Mouse (Mus musculus) kidney, postnatal 36 days (tissue): Measurements from ENCODE around the gene Gm37240.

Source experiments
- DNase-seq, 2 experiments: peaks; one replicate each; pipeline ENCODE4 v3.0.0; 2021 to 2022; ENCODE audit warnings: mixed read lengths in 2 of 2

Gene Gm37240

DNA sequence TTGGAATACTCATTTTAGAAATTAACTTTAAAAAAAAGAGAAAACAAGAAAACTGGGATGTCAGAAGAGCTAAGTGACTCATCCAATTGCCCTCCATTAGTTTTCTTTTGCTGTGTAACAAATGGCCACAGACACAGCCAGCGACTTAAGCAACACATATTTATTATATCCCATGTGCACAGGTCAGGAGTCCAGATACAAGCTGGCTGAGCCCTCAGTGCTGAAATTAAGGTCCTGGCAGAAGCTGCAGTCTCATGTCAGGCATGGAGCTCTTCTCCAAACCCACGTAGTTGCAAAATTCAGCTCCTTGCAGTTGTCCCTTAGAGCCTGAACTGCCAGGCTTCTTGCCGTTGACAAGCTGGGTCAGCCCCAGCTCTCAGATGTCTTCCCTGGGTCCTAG, 504.0 kb downstream of the Gm37240 start:
- DNase-seq: no peak

GRCm38 (mm10) chr3:85378703-85379395, 508.5 kb downstream of the Gm37240 start:
- DNase-seq: no peak

GRCm38 (mm10) chr3:85377946-85378702, 509.2 kb downstream of the Gm37240 start:
- peak; percentile 9 to 24 for DNase-seq

DNA sequence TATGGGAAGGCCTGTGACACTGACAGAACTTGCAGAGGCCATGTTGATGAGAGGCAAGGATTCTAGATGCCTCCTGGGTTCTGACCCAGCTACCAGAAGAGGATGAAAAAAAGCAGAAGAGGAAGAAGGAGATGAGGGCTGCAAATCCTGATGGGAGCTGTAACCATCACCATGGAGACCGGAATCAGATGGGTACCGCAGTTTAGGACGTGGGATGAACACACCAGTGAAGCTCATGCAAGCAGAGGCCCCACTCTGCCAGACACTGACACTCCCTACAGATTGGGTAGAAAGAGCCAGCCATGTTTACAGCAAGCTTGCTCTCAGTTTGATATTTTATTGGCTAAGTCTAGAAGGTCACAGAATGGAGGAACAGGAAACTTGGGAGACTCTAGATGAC, 509.8 kb downstream of the Gm37240 start:
- no peak for DNase-seq

GRCm38 (mm10) chr3:85376541-85376940, 510.8 kb downstream of the Gm37240 start:
- DNase-seq: no peak

GRCm38 (mm10) chr3:85373039-85373438, 514.3 kb downstream of the Gm37240 start:
- DNase-seq: no peak

DNA sequence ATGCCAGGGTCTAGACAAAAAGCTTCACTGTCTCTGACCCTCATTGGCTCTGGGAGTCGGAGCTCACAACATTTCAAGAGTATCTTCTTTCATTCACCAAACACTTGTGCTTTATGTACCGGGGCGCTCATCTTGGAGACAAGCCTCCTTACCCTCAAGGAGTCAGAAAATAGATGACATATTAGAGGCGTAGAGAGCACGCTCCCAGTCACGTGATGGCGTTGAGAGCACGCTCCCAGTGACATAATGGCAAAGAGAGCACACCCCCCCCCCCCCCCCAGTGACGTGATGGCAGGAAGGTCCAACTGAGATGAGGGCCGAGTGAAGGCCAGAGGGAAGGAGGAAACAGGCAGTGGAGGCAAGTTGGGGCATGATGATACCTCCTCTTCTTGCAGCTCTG, 517.5 kb downstream of the Gm37240 start:
- no peak for DNase-seq

DNA sequence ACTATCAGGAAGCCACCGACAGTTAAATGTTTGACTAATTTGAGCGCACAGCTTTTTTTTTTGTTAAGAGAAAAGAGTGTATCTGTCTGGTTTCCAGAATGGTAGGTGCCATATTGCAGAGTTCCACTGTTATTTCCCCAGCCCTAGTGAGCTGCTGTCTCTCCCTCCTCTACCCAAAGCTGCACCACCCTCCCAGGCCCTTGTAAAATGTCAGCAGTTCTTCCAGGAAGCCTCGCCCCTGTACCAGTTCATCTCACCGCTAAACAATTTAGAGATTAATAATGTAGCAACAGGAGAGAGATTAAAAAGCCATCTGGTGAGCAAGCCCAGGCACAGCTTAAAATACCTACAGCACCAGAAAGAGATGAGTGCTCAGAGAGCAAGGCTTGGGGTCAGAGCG, 518.2 kb downstream of the Gm37240 start:
- DNase-seq: no peak

DNA sequence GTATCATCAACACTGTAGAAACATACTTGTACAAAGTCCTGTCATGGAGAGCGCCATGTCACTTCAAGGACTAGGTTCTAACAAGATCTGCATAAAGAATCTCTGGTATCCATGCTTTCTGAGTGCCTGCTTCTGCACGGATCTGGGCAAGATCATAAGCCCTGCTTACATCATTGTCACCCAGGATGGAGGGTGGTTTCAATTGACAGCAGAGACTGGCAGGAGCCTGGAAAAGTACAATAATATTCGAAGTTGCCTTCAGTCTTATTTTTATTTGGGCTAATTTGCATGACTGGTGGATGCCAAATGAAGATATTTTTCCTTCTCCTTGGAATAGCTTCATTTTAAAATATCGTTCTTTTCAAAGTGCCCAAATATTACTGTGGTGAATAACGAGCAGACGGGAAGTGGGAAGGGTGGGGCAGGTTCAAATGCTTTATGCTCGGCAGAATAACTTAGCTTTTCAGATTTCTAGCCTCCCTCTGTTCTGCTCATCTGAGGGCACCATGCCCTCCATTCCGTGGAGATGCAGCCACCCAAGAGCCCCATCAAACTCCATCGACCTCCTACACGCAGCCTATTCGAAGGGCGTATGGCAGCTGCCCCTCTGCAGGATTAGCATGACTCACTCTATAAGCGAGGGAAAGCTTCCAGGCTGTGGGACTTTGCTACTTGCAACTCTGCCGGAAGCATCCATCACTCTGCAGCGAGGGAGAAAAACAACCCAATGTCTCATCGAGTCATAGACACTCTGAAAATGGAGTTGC, 518.8 kb downstream of the Gm37240 start:
- DNase-seq: no peak

DNA sequence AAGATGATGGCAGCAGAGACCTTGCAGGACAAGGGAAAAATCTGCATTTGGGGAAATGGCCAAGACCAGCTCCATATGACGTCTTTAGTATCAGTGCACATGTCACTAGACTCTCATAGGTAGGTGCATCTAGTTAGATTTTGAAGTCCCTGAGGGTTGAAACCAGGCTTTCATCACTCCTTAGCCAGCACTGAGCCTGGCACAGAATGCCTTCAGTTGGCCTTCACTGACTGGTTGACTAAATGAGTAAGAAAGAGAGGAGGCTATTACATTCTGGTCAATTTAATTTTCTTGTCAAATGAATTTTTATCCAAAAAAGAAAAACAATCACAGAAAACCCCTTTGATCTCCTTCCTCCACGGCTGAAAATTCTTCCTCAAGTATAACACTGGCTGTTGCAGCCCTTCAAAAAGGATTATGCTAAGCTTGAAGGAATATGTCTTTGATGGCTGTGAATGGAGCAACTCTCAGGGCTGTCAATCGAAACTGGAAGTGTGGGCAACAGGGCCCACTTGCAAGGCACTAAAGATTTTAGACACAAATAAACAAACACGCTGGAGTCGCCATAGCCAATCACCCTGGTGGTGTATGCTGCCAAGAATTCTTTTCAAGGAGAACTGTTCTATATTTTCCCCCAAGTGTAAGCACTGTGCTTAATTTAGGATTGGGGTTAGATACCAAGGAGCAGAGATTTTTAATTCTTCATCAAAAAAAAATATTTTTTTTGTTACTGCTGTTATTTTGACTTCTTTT, 522.6 kb downstream of the Gm37240 start:
- no peak for DNase-seq

DNA sequence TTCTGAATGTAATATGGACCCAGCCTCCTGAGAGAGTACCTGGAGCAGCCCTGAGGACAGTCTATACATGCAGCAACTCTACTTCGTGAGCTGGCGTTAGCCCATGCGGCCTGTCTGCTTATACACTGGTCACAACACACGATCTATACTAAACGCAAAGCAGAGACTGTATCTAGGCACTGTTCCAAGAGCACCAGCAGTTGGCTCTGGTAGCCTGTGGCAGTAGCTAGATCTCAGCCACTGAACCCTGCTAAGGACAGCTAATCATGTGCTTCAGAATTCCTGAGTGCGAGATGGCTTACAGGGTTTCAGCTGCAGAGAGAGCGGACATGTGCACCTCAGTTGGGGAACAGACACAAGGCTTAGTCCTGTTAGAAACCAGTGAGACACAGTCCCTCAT, 524.4 kb downstream of the Gm37240 start:
- no peak for DNase-seq

GRCm38 (mm10) chr3:85356373-85356772, 530.9 kb downstream of the Gm37240 start:
- DNase-seq: no peak

DNA sequence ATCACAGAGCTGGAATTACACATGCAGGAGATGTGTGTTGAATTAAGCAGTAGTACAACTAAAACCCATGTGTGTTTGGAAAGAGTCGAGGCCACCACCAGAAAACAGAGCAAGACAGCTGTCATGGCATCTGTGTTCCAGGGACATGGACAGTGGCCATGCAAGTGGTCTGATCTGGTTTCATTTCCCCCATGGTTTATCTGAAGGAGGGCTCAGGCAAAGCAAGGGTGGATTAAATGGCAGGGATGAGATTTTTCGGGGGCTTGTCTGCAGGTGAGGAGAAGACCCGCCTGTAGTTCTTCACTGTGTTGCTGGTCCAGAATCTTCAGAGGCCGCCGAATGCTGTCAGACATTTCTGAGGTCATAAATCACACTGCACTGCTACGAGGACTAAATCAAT, 539.3 kb downstream of the Gm37240 start:
- no peak for DNase-seq

GRCm38 (mm10) chr3:85341103-85341860, 546.0 kb downstream of the Gm37240 start:
- no peak for DNase-seq

DNA sequence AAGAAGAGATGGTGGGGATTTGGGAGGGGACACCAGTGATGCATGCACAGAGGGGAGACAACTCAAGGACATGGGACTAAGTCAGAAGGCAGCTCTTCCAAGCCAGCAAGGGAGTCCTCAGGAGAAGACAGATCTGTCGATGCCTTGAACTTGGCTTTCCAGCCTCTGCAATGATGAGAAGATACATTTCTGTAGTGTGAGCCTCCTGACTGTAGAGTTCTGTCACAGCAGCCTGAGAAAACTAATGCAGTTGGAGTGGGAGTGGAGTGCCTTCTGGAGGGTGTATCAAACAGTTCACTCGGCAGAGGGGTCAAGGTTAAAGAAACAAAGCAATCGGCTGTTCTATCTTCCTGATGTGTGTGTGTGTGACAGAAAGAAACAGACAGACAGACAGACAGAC, 546.8 kb downstream of the Gm37240 start:
- DNase-seq: no peak

- no peak for DNase-seq
Observed at GRCm38 (mm10) chr3:85339926-85340325, 547.4 kb downstream of the Gm37240 start.

DNA sequence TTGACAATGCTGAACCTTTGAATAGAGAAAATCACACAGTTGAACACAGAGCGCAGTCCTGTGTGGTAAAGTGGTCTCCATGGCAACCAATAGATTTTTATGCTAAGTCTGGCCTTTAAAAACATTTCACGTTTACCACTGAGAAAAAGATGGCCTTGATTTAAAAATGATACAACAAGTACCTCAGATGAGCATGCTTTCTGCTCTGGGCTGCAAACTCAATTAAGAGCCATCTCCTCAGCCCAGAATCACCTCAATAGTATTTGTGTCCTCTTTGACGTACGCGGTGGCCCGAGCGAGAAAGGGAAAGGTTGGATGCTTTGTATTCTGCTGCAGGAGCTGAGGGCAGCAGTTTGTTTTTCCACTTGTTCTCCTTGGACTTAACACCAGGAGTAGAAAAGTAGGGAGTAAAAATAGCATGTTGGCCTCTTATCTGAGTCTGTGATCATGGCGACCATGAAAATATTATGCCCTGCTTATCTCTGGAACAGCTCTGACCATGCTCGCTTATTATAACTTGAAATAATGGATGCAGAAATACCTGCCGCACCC, 548.0 kb downstream of the Gm37240 start:
- no peak for DNase-seq

DNA sequence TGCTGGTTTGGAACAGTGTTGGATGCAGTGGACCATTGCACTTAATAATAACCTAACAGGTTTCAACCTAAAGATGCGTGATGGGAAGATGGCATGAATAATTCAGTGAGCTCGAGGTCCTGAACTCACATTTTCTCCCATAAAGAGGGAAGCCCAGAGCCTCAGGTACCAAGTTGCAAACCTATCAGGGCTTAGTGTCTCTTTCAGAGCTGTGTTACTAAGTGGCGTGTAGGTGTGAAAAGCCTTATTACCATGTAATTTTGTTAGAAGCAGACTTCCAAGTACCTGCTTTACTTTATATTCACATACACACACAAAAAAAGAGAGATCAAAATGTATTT, 548.6 kb downstream of the Gm37240 start:
- DNase-seq: no peak

GRCm38 (mm10) chr3:85337881-85338754, 549.2 kb downstream of the Gm37240 start:
- DNase-seq: peak; percentile 17 to 30

DNA sequence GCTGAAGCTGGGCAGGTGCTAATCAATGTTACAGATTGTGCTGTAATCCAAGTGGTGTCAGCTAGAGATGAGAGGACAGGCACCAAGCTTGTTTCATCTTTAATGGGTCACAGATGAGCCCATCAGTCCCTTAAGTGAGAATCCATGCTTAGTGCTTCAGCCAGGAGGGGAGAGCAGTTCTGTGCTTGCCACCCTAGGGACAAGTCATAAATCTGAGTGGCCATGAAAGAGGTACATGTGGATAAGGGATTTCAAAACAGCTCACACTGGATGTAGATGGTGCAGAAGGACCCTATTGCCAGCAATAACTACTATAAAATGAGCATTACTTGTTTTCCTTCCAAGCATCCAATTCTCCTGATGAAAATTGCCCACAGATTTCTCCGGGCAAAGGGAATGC, 551.8 kb downstream of the Gm37240 start:
- no peak for DNase-seq

- no peak for DNase-seq
Observed at GRCm38 (mm10) chr3:85332276-85332675, 555.0 kb downstream of the Gm37240 start.
